Mouse (Mus musculus) brain, embryonic 14.5 days (tissue): ENCODE measurements around the gene Pitx3.

Experiments
- CTCF ChIP-seq: fragments of 200-500 bp; IDR thresholded peaks from 2 replicates; pipeline ENCODE4 v1.5.1; 2012; ENCODE audit warnings: inconsistent platforms, mild to moderate bottlenecking, moderate library complexity, borderline replicate concordance; ENCODE audit not compliant: insufficient read depth, insufficient read length; ENCODE audit errors: extremely low read depth
- POLR2A ChIP-seq: fragments of 200-500 bp; IDR thresholded peaks from 2 replicates; pipeline ENCODE4 v1.6.1; 2012; ENCODE audit warnings: mild to moderate bottlenecking, inconsistent platforms, borderline replicate concordance; ENCODE audit not compliant: poor library complexity, insufficient read depth, insufficient read length, severe bottlenecking; ENCODE audit errors: extremely low read depth

DNA sequence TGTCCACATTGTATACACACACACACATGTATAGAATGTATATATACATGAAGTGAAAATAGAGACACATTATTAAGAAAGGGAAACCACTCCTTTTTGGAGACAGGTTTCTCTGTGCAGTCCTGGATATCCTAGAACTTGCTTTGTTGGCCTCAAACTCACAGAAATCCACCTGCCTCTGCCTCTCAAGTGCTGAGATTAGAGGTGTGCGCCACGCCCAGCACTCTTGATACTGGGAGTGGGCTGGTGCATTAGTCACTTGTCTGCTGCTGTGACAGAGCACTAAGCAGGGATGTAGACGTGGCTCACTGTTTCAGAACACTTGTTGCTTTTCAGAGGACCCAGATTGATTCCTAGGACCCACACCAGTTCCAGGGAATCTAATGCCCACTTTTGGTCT, 17.8 kb upstream of the Pitx3 start:
- TF ChIP-seq POLR2A (no peak), CTCF (no peak)
